Mouse (Mus musculus) gastrocnemius, postnatal 4 days (tissue): ENCODE results near the gene Mindy1. TPM values are rescaled to one million over a fixed set of nuclear protein-coding genes. Genes with fewer than 3 reads are reported as not detected.

ENCODE experiments used
- DNase-seq, 2 experiments: peaks; one replicate each; pipeline ENCODE4 v3.0.0; 2021 to 2022; ENCODE audit warnings: low spot score in 2 of 2, mixed read lengths in 2 of 2
- total RNA-seq, 2 experiments: library from RNA; stranded (reverse); gene quantifications; 2 replicates each; pipeline ENCODE4 v1.2.3; 2021

Gene Mindy1
- total RNA-seq, 2 experiments from 2014 or later = 22.8 to 26.8 TPM

DNA sequence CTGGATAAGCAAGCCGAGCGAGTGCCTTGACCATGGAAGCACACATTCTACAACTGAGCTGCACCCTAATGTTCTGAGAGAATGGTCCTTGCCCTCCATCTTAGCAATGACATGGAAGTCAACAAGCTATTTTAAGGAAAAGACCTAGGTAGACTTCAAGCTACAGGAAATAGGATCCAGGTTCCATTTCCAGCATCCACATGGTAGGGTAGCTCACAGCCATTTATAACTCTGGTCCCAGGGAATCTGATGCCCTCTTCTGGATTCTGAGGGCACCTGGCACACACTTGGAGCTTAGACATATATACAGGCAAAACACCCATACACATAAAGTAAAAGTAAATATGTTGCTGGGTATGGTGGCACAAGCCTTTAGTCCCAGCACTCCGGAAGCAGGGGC, 15.1 kb upstream of the Mindy1 start:
- no peak for DNase-seq

DNA sequence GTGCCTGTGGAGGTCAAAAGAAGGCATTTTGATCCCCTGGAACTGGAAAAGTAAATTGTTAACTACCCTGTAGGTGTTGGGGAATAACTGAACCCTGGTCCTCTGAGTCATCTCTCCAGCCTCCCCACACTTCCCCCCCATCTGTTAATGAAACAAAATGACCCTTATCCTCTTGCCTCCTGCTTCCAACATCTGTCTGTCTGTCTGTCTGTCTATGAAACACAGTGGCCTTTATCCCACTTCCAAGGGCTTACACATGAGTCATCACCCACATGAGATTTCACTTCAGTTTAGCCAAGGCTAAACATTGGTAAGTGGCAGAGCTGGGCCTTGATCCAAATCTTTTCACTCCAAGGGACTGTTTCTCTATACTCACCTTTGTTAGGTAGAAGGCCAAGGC, 13.3 kb upstream of the Mindy1 start:
- DNase-seq = no peak

DNA sequence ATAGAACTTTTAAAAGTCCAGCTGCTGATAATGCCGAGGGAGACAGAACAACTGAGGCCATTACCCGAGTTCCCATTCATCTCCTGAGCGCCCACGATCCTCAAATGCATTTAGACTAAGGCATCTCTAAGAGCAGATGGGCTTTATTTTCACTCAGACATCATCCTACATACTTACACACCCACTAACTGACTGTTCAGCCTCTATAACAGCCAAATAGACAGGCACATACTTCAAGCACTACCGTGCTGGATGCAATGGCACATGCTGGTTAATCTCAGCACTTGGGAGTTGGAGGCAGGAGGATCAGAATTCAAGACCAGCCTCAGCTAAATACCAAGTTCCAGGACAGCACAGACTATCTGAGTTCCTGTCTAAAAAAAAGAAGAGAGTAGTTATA, 11.4 kb upstream of the Mindy1 start:
- DNase-seq = no peak

DNA sequence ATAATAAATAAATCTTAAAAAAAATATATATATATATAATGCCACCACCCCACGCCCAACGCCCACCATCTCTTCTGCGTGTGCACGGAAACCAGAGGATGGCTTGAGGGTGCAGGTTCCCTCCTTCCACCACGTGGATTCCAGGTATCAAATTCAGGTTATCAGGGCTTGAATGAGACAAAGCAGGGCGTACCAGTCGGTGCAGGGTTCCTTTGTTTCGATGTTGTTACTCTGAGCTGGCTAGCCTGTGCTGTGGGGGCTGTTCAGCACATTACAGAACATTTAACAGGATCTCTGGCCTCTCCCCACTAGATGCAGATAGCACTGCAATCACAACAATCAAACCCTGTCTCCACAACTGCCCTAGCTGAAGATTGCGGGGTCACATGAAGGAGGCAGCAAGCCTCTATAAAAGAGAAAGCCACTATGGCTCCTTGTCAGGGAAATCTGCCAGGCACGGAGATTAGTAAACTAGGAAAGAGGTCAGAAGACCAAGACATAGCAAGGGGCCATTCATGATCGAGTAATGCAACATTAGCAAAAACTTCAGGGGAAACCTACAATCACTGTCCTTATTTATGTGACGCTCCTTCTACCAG, 10.3 kb upstream of the Mindy1 start:
- no peak for DNase-seq

GRCm38 (mm10) chr3:95273471-95273870, 7.7 kb upstream of the Mindy1 start:
- no peak for DNase-seq

DNA sequence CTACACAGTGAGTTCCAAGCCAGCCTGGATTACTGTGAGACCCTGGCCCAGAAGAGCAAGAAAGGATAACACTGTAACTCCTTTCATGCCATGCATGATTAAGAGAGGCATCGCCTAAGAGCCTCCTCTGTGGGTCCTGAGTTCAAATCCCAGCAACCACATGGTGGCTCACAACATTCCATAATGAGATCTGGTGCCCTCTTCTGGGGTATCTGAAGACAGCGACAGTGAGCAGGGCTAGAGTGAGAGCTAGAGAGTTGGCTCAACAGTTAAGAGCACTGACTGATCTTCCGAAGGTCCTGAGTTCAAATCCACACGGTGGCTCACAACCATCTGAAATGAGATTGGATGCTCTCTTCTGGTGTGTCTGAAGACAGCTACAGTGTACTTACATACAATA, 6.7 kb upstream of the Mindy1 start:
- no peak for DNase-seq

DNA sequence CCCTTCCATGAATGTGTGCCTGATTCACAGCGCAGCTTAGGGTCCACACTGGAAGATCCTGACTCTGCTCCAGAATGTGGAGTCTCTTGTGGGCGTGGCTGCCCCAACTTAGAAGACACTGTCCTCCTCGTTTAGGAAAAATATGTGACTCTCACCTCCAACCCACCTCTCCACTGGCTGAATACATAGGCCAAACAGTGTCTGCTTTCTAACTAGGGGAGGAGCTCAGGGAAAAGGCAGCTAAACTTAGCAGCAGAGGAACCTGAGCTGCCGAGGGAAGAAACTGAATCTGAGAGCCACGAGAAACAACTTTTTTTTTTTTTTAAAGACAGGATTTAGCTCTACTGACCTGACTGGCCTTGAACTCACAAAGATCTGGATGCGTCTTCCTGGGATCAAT, 6.0 kb upstream of the Mindy1 start:
- no peak for DNase-seq

DNA sequence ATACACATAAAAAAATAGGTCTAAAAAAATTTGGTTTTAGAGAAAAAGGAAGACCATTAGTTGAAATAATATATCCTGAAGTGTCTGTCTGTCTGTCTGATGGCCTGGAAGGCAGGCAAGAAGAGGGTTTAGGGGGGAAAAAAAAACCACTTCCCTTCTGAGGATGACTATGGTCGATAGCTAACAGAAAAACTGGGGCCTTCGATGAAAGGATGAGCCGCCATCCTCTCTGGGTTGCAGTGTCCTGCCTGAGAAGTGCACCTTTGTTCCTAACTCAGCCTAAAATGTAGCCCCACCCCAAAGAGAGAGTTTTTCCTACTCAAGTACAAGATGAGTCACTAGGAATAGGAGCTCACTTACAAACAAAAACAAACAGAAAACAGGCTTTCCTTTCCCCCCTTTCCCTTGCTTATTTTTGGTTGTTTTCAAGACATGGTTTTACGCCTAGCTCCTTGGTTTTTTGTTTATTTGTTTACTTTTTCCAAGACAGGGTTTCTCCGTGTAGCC, 4.7 kb upstream of the Mindy1 start:
- no peak for DNase-seq

GRCm38 (mm10) chr3:95277149-95277551, 4.0 kb upstream of the Mindy1 start:
- DNase-seq = no peak

- DNase-seq = no peak
Measured at GRCm38 (mm10) chr3:95280747-95281146, 398 bp upstream of the Mindy1 start.

DNA sequence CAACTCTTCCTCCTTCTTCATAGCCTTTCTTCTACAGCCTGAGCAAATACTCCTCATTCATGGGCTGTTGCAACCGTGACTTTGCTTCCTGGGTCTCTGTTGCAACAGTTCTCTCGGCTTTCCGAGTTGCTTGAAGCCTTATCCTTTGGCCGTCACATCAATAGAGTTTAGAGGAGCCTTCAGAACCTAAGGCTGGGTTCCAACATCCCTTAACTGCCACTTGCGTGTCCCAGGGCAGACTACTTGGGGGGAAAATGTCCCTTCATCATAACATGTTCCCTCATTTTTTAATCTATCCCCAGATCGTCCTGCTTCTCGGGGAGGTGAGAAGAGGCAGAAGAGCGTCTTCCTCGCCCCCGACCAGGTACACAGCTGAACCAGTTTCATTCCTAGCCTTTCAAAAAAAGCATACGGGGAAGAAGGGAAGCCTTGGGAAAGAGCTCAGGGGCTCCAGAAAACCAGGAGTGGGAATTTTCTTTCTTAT, 1.3 kb downstream of the Mindy1 start:
- DNase-seq = peak in 1 of 2 experiments; percentile 22

DNA sequence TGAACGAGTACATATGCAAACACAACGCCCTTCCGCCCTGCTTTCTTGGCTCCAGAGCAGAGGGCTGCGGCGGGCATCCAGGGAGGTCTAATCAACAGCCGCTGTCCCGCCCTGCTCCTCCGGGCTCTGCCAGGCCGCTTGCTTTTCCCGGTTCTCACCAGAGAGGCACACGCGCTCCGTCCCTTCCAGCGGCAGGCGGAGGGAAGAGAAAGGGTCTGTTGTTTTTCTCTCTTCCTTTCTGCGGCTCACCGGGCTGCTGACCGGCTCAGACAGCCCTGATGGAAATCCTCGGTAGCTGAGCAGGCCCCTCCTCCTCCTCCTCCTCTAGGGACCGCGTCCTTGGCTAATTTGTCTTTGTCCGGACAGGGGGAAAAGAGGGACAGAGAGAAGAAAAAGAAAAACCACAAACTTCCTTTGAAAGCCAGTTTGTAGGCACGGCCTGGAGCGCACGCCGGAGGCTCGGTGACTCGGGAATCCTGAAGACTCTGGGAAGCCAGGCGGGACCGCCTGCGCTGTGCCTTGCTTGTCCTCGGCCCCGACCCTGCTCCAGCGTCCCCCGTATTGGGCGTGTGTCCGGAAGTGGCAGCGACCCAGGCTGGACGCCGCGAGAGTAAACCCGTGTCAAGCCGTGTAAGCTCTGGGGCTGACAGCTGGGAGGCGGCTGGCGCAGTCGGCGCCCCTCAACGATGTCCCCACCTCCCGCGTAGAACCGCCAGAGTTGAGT, 1.9 kb downstream of the Mindy1 start:
- DNase-seq = peak; percentile 71 to 84

DNA sequence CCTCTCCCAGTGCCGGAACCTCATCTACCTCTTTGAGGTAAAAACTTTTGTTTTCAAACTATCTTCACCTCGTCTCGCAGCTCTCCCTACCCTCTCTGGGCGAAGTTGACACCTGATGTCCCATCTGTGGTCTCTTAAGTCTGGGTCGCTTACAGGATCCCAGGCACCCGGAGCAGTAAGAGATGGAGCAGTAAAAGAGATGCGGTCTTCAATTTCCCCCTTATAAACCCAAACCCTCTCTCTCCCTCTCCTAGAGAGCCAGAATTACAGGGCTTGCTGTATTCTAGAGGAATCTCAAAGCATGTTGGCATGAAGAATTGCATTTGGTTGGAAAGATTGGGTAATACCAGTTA, 2.4 kb downstream of the Mindy1 start:
- no peak for DNase-seq

GRCm38 (mm10) chr3:95284062-95284461, 2.9 kb downstream of the Mindy1 start:
- DNase-seq = no peak

DNA sequence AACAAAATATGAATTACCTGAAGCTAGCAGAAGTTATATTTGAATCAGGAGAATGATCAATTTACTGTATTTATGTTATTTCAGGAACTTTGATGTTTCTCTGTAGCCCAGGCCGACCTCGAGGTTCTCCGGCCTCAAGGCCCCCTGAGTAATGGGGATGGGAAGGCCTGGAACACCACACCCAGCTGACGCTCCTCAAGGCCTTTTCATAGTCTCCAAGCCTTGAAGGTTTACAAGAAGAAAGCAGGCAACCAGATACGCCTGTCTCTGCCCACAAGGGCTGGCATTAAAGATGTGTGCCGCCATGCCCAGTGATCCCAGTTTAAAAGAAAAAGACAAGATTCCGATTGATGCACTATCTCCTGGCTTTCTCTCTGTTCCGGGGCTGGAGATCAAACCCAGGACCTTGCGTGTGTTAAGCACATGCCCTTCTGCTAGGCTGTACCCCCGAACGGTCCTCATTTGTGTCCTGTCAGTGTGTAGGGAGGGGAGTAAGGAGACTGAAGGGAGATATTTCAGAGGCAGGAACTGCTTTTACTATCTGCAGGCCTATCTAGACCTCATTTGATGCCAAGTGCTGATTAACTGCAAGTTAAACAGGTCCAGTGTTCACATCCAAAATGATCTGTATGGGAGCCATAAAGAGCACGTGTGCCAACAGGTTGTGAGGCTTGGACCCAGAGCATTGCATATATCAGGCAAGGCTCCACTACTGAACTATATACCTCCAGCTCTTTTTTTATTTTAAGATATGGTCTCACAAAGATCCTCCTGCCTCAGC, 3.5 kb downstream of the Mindy1 start:
- no peak for DNase-seq

GRCm38 (mm10) chr3:95285390-95285789, 4.2 kb downstream of the Mindy1 start:
- DNase-seq = no peak

DNA sequence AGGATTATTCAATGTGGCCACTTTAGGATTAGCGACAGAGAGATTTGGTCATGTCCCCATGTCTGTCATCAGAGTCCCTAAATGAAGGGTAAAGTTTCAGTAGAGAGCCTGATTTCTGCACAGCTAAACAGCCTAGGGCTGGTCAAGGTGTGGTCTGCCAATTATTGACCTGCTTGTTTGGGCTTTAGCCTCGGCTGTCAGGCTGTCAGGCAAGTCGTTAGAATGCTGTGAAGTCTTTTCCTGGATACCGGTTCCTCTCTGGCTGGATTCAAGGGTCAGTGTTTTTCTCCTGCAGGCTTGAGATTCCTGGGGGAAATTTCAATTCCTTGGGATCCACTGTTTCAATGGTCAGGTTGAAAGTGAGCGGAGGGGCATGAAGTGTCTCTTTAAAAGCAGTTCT, 4.9 kb downstream of the Mindy1 start:
- no peak for DNase-seq

- no peak for DNase-seq
Measured at GRCm38 (mm10) chr3:95286510-95286909, 5.4 kb downstream of the Mindy1 start.

GRCm38 (mm10) chr3:95287541-95287940, 6.4 kb downstream of the Mindy1 start:
- no peak for DNase-seq

DNA sequence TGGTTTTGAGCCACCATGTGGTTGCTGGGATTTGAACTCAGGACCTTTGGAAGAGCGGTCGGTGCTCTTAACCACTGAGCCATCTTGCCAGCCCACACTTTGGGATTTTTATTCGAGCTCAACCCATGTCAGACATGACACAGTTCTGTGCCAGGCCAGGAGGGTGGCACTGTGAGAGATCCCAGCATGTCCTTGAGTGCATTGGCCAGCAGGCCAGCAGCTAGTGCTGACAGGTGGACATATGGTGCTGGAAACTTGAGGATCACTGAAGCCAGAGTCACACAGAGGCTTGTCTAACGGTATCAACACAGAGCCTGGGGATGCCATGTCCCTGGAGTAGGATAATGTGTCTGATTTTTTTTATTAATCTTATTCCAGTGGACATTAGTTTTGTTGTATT, 8.3 kb downstream of the Mindy1 start:
- DNase-seq = no peak

DNA sequence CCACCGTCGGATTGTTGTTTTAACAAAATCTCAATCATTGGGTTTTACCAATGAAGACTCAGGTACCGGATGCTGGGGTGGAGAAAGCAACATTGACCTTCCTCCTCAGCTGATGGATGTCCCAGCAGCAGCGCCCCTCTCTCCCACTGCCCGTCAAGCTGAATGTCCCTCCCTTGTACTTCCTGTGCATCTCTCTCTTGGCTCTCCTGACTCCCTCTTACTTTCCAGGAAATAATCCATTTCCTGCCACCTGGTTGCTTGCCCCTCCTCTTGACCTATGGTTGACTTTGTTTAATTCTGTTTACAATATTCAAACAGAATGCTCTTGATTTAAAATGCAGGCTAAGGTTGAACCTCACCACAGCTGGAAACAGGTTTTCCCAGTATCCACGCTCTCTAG, 9.0 kb downstream of the Mindy1 start:
- DNase-seq = no peak

- no peak for DNase-seq
Measured at GRCm38 (mm10) chr3:95291041-95291440, 9.9 kb downstream of the Mindy1 start.
